Mouse (Mus musculus): ENCODE data around the gene Rbm14. TPM values are rescaled to one million over a fixed set of nuclear protein-coding genes. Genes with fewer than 3 reads are reported as not detected.
"Not testable (repeated sequence)": the region's sequence is repeated elsewhere in the genome, so short reads cannot be mapped to it uniquely, and the experiment has no call there.

The Rbm14 gene
- polyA plus RNA-seq, 1 experiment: 158 TPM

GRCm38 (mm10) chr19:4767507-4768148 lies 43.8 kb downstream of the Rbm14 start:
- DNase-seq: no peak
- H3K36me3 ChIP-seq (ENCODE audit: control insufficient read depth, insufficient read depth, low read length): peaks cover 70% of the 10 kb centered on the region
- no peak overlapping the region for H3K27ac ChIP-seq (ENCODE audit: control insufficient read depth, insufficient read depth, low read length)
- no peaks in the 10 kb centered on the region for H3K27me3 ChIP-seq (ENCODE audit: control insufficient read depth, insufficient read depth, low read length)
- 93% methylated on average over 12 of the region's 12 CpGs for WGBS
- H3K4me1 ChIP-seq (replicated peaks; ENCODE audit: control insufficient read depth, insufficient read depth, low read length): no peaks in the 10 kb centered on the region
- no peak for TF ChIP-seq CTCF (IDR thresholded peaks at IDR 0.05; ENCODE audit: borderline replicate concordance, control insufficient read depth, extremely low read depth, insufficient read depth, low read length, poor library complexity)
- TF ChIP-seq POLR2A (IDR thresholded peaks at IDR 0.05; ENCODE audit: control insufficient read depth, extremely low read depth, insufficient read depth, low read length, poor library complexity): no peak
- H3K4me3 ChIP-seq (ENCODE audit: control insufficient read depth, insufficient read depth, low read length): no peak overlapping the region

GRCm38 (mm10) chr19:4762876-4763275 lies 48.6 kb downstream of the Rbm14 start:
- Histone ChIP-seq H3K27me3 (ENCODE audit: control insufficient read depth, insufficient read depth, low read length) (no peaks in the 10 kb centered on the region), H3K4me1 (replicated peaks; ENCODE audit: control insufficient read depth, insufficient read depth, low read length) (peaks cover 3% of the 10 kb centered on the region), H3K36me3 (ENCODE audit: control insufficient read depth, insufficient read depth, low read length) (peaks cover 49% of the 10 kb centered on the region), H3K27ac (ENCODE audit: control insufficient read depth, insufficient read depth, low read length) (no peak overlapping the region), H3K4me3 (ENCODE audit: control insufficient read depth, insufficient read depth, low read length) (no peak overlapping the region)
- WGBS: 63% methylated on average over 1 of the region's 1 CpGs
- TF ChIP-seq POLR2A (IDR thresholded peaks at IDR 0.05; ENCODE audit: control insufficient read depth, extremely low read depth, insufficient read depth, low read length, poor library complexity) (no peak), CTCF (IDR thresholded peaks at IDR 0.05; ENCODE audit: borderline replicate concordance, control insufficient read depth, extremely low read depth, insufficient read depth, low read length, poor library complexity) (no peak)
- DNase-seq: no peak

GRCm38 (mm10) chr19:4760544-4760943 lies 50.9 kb downstream of the Rbm14 start:
- not testable (repeated sequence) for H3K4me3 ChIP-seq (ENCODE audit: control insufficient read depth, insufficient read depth, low read length); DNase-seq; H3K27ac ChIP-seq (ENCODE audit: control insufficient read depth, insufficient read depth, low read length); H3K27me3 ChIP-seq (ENCODE audit: control insufficient read depth, insufficient read depth, low read length)
- H3K4me1 ChIP-seq (replicated peaks; ENCODE audit: control insufficient read depth, insufficient read depth, low read length): peaks cover 11% of the 10 kb centered on the region
- 95% methylated on average over 7 of the region's 8 CpGs for WGBS
- peaks cover 27% of the 10 kb centered on the region for H3K36me3 ChIP-seq (ENCODE audit: control insufficient read depth, insufficient read depth, low read length)

- H3K27me3 ChIP-seq (ENCODE audit: control insufficient read depth, insufficient read depth, low read length): no peaks in the 10 kb centered on the region
- DNase-seq: no peak
Observed at GRCm38 (mm10) chr19:4756921-4757320, 54.5 kb downstream of the Rbm14 start.

GRCm38 (mm10) chr19:4756193-4756911 lies 55.1 kb downstream of the Rbm14 start, which contains the start of gene Rbm4b:
Gene Rbm4b, plus strand, starts transcription at chr19:4756497.
- Histone ChIP-seq H3K27ac (ENCODE audit: control insufficient read depth, insufficient read depth, low read length) (peak within 1 kb of the TSS; percentile 74), H3K4me1 (replicated peaks; ENCODE audit: control insufficient read depth, insufficient read depth, low read length) (peaks cover 11% of the 10 kb centered on the region), H3K36me3 (ENCODE audit: control insufficient read depth, insufficient read depth, low read length) (no peaks in the 10 kb centered on the region), H3K4me3 (ENCODE audit: control insufficient read depth, insufficient read depth, low read length) (peak within 1 kb of the TSS; percentile 71), H3K27me3 (ENCODE audit: control insufficient read depth, insufficient read depth, low read length) (no peaks in the 10 kb centered on the region)
- WGBS: under 1% methylated on average over 65 of the region's 65 CpGs
- peak; percentile 69; the same call in 1 of the 2 replicates for TF ChIP-seq CTCF (IDR thresholded peaks at IDR 0.05; ENCODE audit: borderline replicate concordance, control insufficient read depth, extremely low read depth, insufficient read depth, low read length, poor library complexity)
- peak; percentile 81 for TF ChIP-seq POLR2A (IDR thresholded peaks at IDR 0.05; ENCODE audit: control insufficient read depth, extremely low read depth, insufficient read depth, low read length, poor library complexity)
- DNase-seq: peak; percentile 98

More at GRCm38 (mm10) chr19:4756921-4757320, 54.5 kb downstream of the Rbm14 start:
- Histone ChIP-seq H3K36me3 (ENCODE audit: control insufficient read depth, insufficient read depth, low read length) (no peaks in the 10 kb centered on the region; the same call in 1 of the 2 replicates), H3K4me1 (replicated peaks; ENCODE audit: control insufficient read depth, insufficient read depth, low read length) (peaks cover 11% of the 10 kb centered on the region), H3K4me3 (ENCODE audit: control insufficient read depth, insufficient read depth, low read length) (peak overlapping the region; percentile 71), H3K27ac (ENCODE audit: control insufficient read depth, insufficient read depth, low read length) (peak overlapping the region; percentile 63; the same call in 1 of the 2 replicates)
- TF ChIP-seq POLR2A (IDR thresholded peaks at IDR 0.05; ENCODE audit: control insufficient read depth, extremely low read depth, insufficient read depth, low read length, poor library complexity) (no peak), CTCF (IDR thresholded peaks at IDR 0.05; ENCODE audit: borderline replicate concordance, control insufficient read depth, extremely low read depth, insufficient read depth, low read length, poor library complexity) (no peak)
- 13% methylated on average over 9 of the region's 9 CpGs for WGBS

- TF ChIP-seq CTCF (IDR thresholded peaks at IDR 0.05; ENCODE audit: borderline replicate concordance, control insufficient read depth, extremely low read depth, insufficient read depth, low read length, poor library complexity) (peak; percentile 94), POLR2A (IDR thresholded peaks at IDR 0.05; ENCODE audit: control insufficient read depth, extremely low read depth, insufficient read depth, low read length, poor library complexity) (no peak)
- Histone ChIP-seq H3K36me3 (ENCODE audit: control insufficient read depth, insufficient read depth, low read length) (no peaks in the 10 kb centered on the region), H3K4me1 (replicated peaks; ENCODE audit: control insufficient read depth, insufficient read depth, low read length) (peaks cover 11% of the 10 kb centered on the region), H3K27me3 (ENCODE audit: control insufficient read depth, insufficient read depth, low read length) (no peaks in the 10 kb centered on the region), H3K27ac (ENCODE audit: control insufficient read depth, insufficient read depth, low read length) (peak overlapping the region; percentile 74), H3K4me3 (ENCODE audit: control insufficient read depth, insufficient read depth, low read length) (peak overlapping the region; percentile 71)
- under 1% methylated on average over 10 of the region's 10 CpGs for WGBS
- DNase-seq: peak; percentile 93
Observed at GRCm38 (mm10) chr19:4755565-4756192, 55.8 kb downstream of the Rbm14 start.

Other genes starting within 250 kb of the Rbm14 start
- gene Lrfn4, start 196.0 kb downstream of the Rbm14 start, polyA plus RNA-seq (2012; rRNA removed): 17.3 and 18.1 TPM in 2 replicates
- 151 and 163 TPM in 2 replicates for gene Rce1, start 186.0 kb downstream of the Rbm14 start, polyA plus RNA-seq (2012; rRNA removed)
- 0.04 and 1.1 TPM in 2 replicates for gene Gm960, start 113.0 kb downstream of the Rbm14 start, polyA plus RNA-seq (2012; rRNA removed)
- gene Sptbn2, start 100.5 kb downstream of the Rbm14 start, polyA plus RNA-seq (2012; rRNA removed): 0.23 and 0.26 TPM in 2 replicates
- gene Rbm4b, start 55.1 kb downstream of the Rbm14 start, polyA plus RNA-seq (2012; rRNA removed): 20.0 and 20.2 TPM in 2 replicates
- gene Rbm4, start 17.7 kb downstream of the Rbm14 start, polyA plus RNA-seq (2012; rRNA removed): 113 and 130 TPM in 2 replicates
- gene Gm21992, start within 50 bp of the Rbm14 start, polyA plus RNA-seq (2012; rRNA removed): 30.1 and 56.3 TPM in 2 replicates
- 35.8 and 45.8 TPM in 2 replicates for gene Ccs, start 27.7 kb upstream of the Rbm14 start, polyA plus RNA-seq (2012; rRNA removed)
- gene Ccdc87, start 27.7 kb upstream of the Rbm14 start, polyA plus RNA-seq (2012; rRNA removed): 0.19 and 0.24 TPM in 2 replicates
- gene Ctsf, start 43.5 kb upstream of the Rbm14 start, polyA plus RNA-seq (2012; rRNA removed): 27.0 and 31.9 TPM in 2 replicates
- 8.4 and 11.8 TPM in 2 replicates for gene Actn3, start 66.3 kb upstream of the Rbm14 start, polyA plus RNA-seq (2012; rRNA removed)
- 53.0 and 53.5 TPM in 2 replicates for gene Zdhhc24, start 67.0 kb upstream of the Rbm14 start, polyA plus RNA-seq (2012; rRNA removed)
- gene Bbs1, start 95.0 kb upstream of the Rbm14 start, polyA plus RNA-seq (2012; rRNA removed): 2.8 and 4.7 TPM in 2 replicates
- 153 and 175 TPM in 2 replicates for gene Dpp3, start 116.7 kb upstream of the Rbm14 start, polyA plus RNA-seq (2012; rRNA removed)
- 2.1 and 2.3 TPM in 2 replicates for gene Peli3, start 131.5 kb upstream of the Rbm14 start, polyA plus RNA-seq (2012; rRNA removed)
- gene Mrpl11, start 150.5 kb upstream of the Rbm14 start, polyA plus RNA-seq (2012; rRNA removed): 25.8 and 27.3 TPM in 2 replicates
- 0.57 and 0.59 TPM in 2 replicates for gene Npas4, start 178.7 kb upstream of the Rbm14 start, polyA plus RNA-seq (2012; rRNA removed)
- 12.7 and 14.6 TPM in 2 replicates for gene Slc29a2, start 212.2 kb upstream of the Rbm14 start, polyA plus RNA-seq (2012; rRNA removed)
- 23.8 and 25.1 TPM in 2 replicates for gene B4gat1, start 227.2 kb upstream of the Rbm14 start, polyA plus RNA-seq (2012; rRNA removed)
- gene AC124502.3, start 227.3 kb upstream of the Rbm14 start, polyA plus RNA-seq (2012; rRNA removed): 1.1 and 1.4 TPM in 2 replicates
- gene Brms1, start 229.7 kb upstream of the Rbm14 start, polyA plus RNA-seq (2012; rRNA removed): 54.2 and 61.4 TPM in 2 replicates
- 7.1 and 8.8 TPM in 2 replicates for gene Rin1, start 238.8 kb upstream of the Rbm14 start, polyA plus RNA-seq (2012; rRNA removed)

Data from thymus, adult 2 months (tissue).